Comparison of ENCODE assay signal across 8 mouse cellular contexts in the genomic region with DNA sequence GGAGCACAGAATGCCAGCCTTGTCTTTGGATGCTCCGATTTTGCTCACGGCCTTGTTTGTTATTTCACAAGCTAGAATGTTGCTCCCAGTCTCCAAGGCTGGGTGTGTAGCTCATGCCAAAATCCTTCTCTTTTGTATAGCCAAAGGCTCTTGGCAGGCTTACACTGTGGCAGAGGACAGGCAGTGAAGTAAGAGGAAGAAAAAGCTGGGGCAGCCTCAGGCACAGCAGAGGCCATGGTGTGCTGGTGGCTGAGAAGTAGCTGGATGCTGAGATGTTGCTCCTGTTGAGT.
DNase-seq lines count a peak whose midpoint lies in the region; ATAC-seq and TF ChIP-seq lines count a peak whose summit lies in the region.

No protein-coding gene starts in this region.

- no peak overlapping the region for H3K4me3 ChIP-seq in brown adipose tissue, adult 24 weeks (ENCODE audit: insufficient read depth, low read depth, low read length)
- H3K4me3 ChIP-seq in heart, embryonic 12.5 days = no peak overlapping the region
- H3K4me3 ChIP-seq in lung, postnatal 0 days (ENCODE audit: low read depth, low read length) = no peak overlapping the region

- H3K27me3 ChIP-seq in heart, embryonic 12.5 days (replicated peaks) = no peaks in the 10 kb centered on the region
- no peaks in the 10 kb centered on the region for H3K27me3 ChIP-seq in lung, postnatal 0 days (replicated peaks; ENCODE audit: insufficient read depth, low read length)

- no peak overlapping the region for H3K9ac ChIP-seq in heart, embryonic 12.5 days
- no peak overlapping the region for H3K9ac ChIP-seq in lung, postnatal 0 days (replicated peaks; ENCODE audit: low read depth)

- no peaks in the 10 kb centered on the region for H3K36me3 ChIP-seq in heart, embryonic 12.5 days
- no peaks in the 10 kb centered on the region for H3K36me3 ChIP-seq in lung, postnatal 0 days (ENCODE audit: insufficient read depth, low read length)

- peaks cover 63% of the 10 kb centered on the region for H3K4me1 ChIP-seq in brown adipose tissue, adult 24 weeks (ENCODE audit: control insufficient read depth, insufficient read depth, insufficient read length, low read length)
- peaks cover 88% of the 10 kb centered on the region for H3K4me1 ChIP-seq in heart, embryonic 12.5 days (replicated peaks)
- peaks cover 12% of the 10 kb centered on the region; the same call in 1 of the 2 replicates for H3K4me1 ChIP-seq in lung, postnatal 0 days (ENCODE audit: insufficient read depth, low read depth, low read length)

- peak overlapping the region; percentile 22 for H3K4me2 ChIP-seq in heart, embryonic 12.5 days
- H3K4me2 ChIP-seq in lung, postnatal 0 days (replicated peaks; ENCODE audit: low read depth, low read length) = no peak overlapping the region

- peak overlapping the region; percentile 43 for H3K27ac ChIP-seq in brown adipose tissue, adult 24 weeks (replicated peaks; ENCODE audit: low read depth, low read length)
- peak overlapping the region; percentile 82 for H3K27ac ChIP-seq in heart, embryonic 12.5 days (ENCODE audit: poor library complexity, severe bottlenecking)
- H3K27ac ChIP-seq in lung, postnatal 0 days (ENCODE audit: low read length) = peak overlapping the region; percentile 23

- TF ChIP-seq CTCF in lung, postnatal 0 days (IDR thresholded peaks at IDR 0.05) = no peak

- TF ChIP-seq EP300 in lung, postnatal 0 days (IDR thresholded peaks at IDR 0.05) = no peak

- peak; percentile 52 to 54 for DNase-seq in left cerebral cortex, adult 9 months (ENCODE audit: low spot score in 2 of 2)
- DNase-seq in left cerebral cortex, adult 11 months (ENCODE audit: low spot score) = no peak
- no peak for DNase-seq in lung, postnatal 0 days (ENCODE audit: low spot score)
- DNase-seq in thymus, adult 18-20 months = no peak
- no peak for DNase-seq in urinary bladder, adult 2 months (ENCODE audit: low spot score)
- no peak for DNase-seq in kidney, postnatal 10 days

- 0 out of 2 replicates have a peak, but pooled peaks have one; percentile 5 for ATAC-seq in heart, embryonic 12.5 days (ENCODE audit: insufficient number of reproducible peaks, low FRiP score)
- ATAC-seq in lung, postnatal 0 days = peak; percentile 39; the same call in 1 of the 2 replicates

- H3K9me3 ChIP-seq in heart, embryonic 12.5 days (replicated peaks) = no peaks in the 10 kb centered on the region
- H3K9me3 ChIP-seq in lung, postnatal 0 days (ENCODE audit: low read length) = no peaks in the 10 kb centered on the region

- WGBS in heart, embryonic 12.5 days = 60% methylated on average over 2 of the region's 2 CpGs
- WGBS in lung, postnatal 0 days = 32% methylated on average over 2 of the region's 2 CpGs

Comparison
In these comparisons a context has a peak if more than half of its experiments do, and no peak if none do; other contexts are left out.
1. DNase-seq: peak in left cerebral cortex, adult 9 months (2 of 2); none in left cerebral cortex, adult 11 months (single experiment), lung, postnatal 0 days (single experiment), thymus, adult 18-20 months (0 of 2), urinary bladder, adult 2 months (single experiment) and kidney, postnatal 10 days (single experiment).
2. H3K27ac ChIP-seq: peak in every context shown above with its lines; median percentile 82 in heart, embryonic 12.5 days; 43 in brown adipose tissue, adult 24 weeks; 23 in lung, postnatal 0 days.